Mouse (Mus musculus) bone marrow macrophage, adult 2 months (primary cell): ENCODE measurements at regions not wholly inside any gene's neighbourhood (a gene's known extent, or its start where the extent isn't known, plus 50 kb on each side); places are given as distances from the start of the nearest gene placed in this dataset.

Experiments
- CTCF ChIP-seq: IDR thresholded peaks from 2 replicates; pipeline ENCODE4 v1.5.1; 2012; ENCODE audit warnings: low read depth, mild to moderate bottlenecking, low read length, moderate library complexity
- POLR2A ChIP-seq: IDR thresholded peaks from 2 replicates; pipeline ENCODE4 v1.6.1; 2012; ENCODE audit warnings: mild to moderate bottlenecking, low read depth, low read length, borderline replicate concordance

DNA sequence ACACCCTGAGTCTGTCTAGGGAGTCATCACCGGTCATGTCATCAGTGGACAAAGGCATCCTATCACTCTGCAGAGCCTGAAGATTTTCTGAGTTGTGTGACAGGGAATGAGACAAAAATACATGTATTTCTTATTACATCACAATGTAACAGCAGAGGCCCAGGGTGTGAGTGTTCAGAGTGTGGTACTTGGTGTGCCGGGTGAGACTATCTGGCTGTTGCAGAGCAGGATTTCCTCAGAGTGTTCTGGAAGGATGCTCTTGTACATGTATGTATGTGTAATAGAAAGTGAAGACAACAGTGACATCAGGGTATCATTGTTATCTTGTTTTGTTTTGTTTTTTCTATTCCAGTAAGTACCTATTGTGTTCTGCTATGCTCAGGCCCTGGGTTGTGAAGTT lies 87.7 kb downstream of the Rhob start:
- TF ChIP-seq CTCF (no peak), POLR2A (no peak)
